Mouse (Mus musculus) MEL (cell line): ENCODE data around the gene Gpnmb. TPM values are rescaled to one million over a fixed set of nuclear protein-coding genes. Genes with fewer than 3 reads are reported as not detected.

ENCODE experiments used
- DNase-seq: peaks from one replicate; pipeline ENCODE4 v3.0.0; 2011; ENCODE audit warnings: low read depth, low spot score
- H3K27ac ChIP-seq: 2 replicates; pipeline ENCODE4 v1.5.1; 2012; ENCODE audit warnings: low read depth, mild to moderate bottlenecking, control low read depth, low read length, moderate library complexity; ENCODE audit not compliant: control insufficient read depth
- H3K27me3 ChIP-seq, 2 experiments: fragments of 150-350 bp in 1 of 2; sonication (generic) in 1 of 2; 2 replicates each; pipeline ENCODE4 v1.6.1; 2012; ENCODE audit warnings: low read length in 2 of 2, mild to moderate bottlenecking in 2 of 2, improper control_type of control experiment in 1 of 2, moderate library complexity in 1 of 2; ENCODE audit not compliant: insufficient read depth in 2 of 2, control insufficient read depth in 1 of 2
- H3K36me3 ChIP-seq, 2 experiments: 2 replicates each; pipeline ENCODE4 v1.6.1; 2012 to 2014; ENCODE audit warnings: low read length in 2 of 2, improper control_type of control experiment in 1 of 2, inconsistent platforms in 1 of 2, mild to moderate bottlenecking in 1 of 2; ENCODE audit not compliant: insufficient read depth in 2 of 2, control insufficient read depth in 1 of 2
- H3K4me1 ChIP-seq, 2 experiments: fragments of 150-350 bp in 1 of 2; sonication (generic) in 1 of 2; 2 replicates each; pipeline ENCODE4 v1.6.1; 2012; ENCODE audit warnings: low read length in 2 of 2, improper control_type of control experiment in 1 of 2, mild to moderate bottlenecking in 1 of 2; ENCODE audit not compliant: insufficient read depth in 2 of 2, control insufficient read depth in 1 of 2
- H3K4me3 ChIP-seq, 2 experiments: fragments of 150-350 bp in 1 of 2; sonication (generic) in 1 of 2; 2 replicates each; pipeline ENCODE4 v1.5.1; 2012; ENCODE audit warnings: low read depth in 2 of 2, low read length in 2 of 2, mild to moderate bottlenecking in 2 of 2, moderate library complexity in 2 of 2, control low read depth in 1 of 2, improper control_type of control experiment in 1 of 2; ENCODE audit not compliant: control insufficient read depth in 1 of 2, insufficient read depth in 1 of 2
- H3K79me2 ChIP-seq: 2 replicates; pipeline ENCODE4 v1.6.1; 2012; ENCODE audit warnings: mild to moderate bottlenecking, low read length, moderate library complexity; ENCODE audit not compliant: control insufficient read depth, poor library complexity, insufficient read depth
- H3K9ac ChIP-seq: 2 replicates; pipeline ENCODE4 v1.6.1; 2012; ENCODE audit warnings: low read depth, mild to moderate bottlenecking, control low read depth, low read length, moderate library complexity; ENCODE audit not compliant: control insufficient read depth, poor library complexity, severe bottlenecking
- H3K9me3 ChIP-seq: fragments of 150-350 bp; sonication (generic); replicated peaks from 2 replicates; pipeline ENCODE4 v1.6.1; 2012; ENCODE audit warnings: mild to moderate bottlenecking, low read length, improper control_type of control experiment, moderate library complexity; ENCODE audit not compliant: insufficient read depth
- CHD2 ChIP-seq: IDR thresholded peaks from 2 replicates; pipeline ENCODE4 v1.6.1; 2011; ENCODE audit warnings: low read length, improper control_type of control experiment
- E2F4 ChIP-seq: IDR thresholded peaks from 2 replicates; pipeline ENCODE4 v1.6.1; 2011; ENCODE audit warnings: low read depth, low read length, improper control_type of control experiment, borderline replicate concordance
- ELF1 ChIP-seq: IDR thresholded peaks from 2 replicates; pipeline ENCODE4 v1.6.1; 2014; ENCODE audit warnings: low read depth, mild to moderate bottlenecking, inconsistent platforms, low read length, improper control_type of control experiment, moderate library complexity
- ETS1 ChIP-seq: IDR thresholded peaks from 2 replicates; pipeline ENCODE4 v1.6.1; 2012; ENCODE audit warnings: low read depth, mild to moderate bottlenecking, inconsistent platforms, low read length, improper control_type of control experiment, moderate library complexity
- GABPA ChIP-seq: IDR thresholded peaks from 2 replicates; pipeline ENCODE4 v1.6.1; 2012; ENCODE audit warnings: low read depth, mild to moderate bottlenecking, inconsistent platforms, low read length, improper control_type of control experiment, moderate library complexity
- GATA1 ChIP-seq: IDR thresholded peaks from 2 replicates; pipeline ENCODE4 v1.6.1; 2011; ENCODE audit warnings: low read depth, low read length, improper control_type of control experiment
- JUND ChIP-seq: IDR thresholded peaks from 2 replicates; pipeline ENCODE4 v1.6.1; 2011; ENCODE audit warnings: low read depth, mild to moderate bottlenecking, improper control_type of control experiment, low read length
- KAT2A ChIP-seq: conservative IDR thresholded peaks from 2 replicates; pipeline ENCODE4 v1.6.1; 2012; ENCODE audit warnings: low read depth, low read length, improper control_type of control experiment, inconsistent platforms
- MAFK ChIP-seq: IDR thresholded peaks from 2 replicates; pipeline ENCODE4 v1.6.1; 2011; ENCODE audit warnings: low read depth, mild to moderate bottlenecking, low read length, improper control_type of control experiment, borderline replicate concordance
- MAZ ChIP-seq: IDR thresholded peaks from 2 replicates; pipeline ENCODE4 v1.6.1; 2012; ENCODE audit warnings: low read depth, mild to moderate bottlenecking, inconsistent platforms, low read length, improper control_type of control experiment
- MEF2A ChIP-seq: IDR thresholded peaks from 2 replicates; pipeline ENCODE4 v1.6.1; 2014; ENCODE audit warnings: low read depth, mild to moderate bottlenecking, inconsistent platforms, low read length, improper control_type of control experiment; ENCODE audit not compliant: poor library complexity, insufficient replicate concordance, severe bottlenecking; ENCODE audit errors: extremely low read depth
- MYC ChIP-seq: IDR thresholded peaks from 2 replicates; pipeline ENCODE4 v1.6.1; 2011; ENCODE audit warnings: low read depth, mild to moderate bottlenecking, low read length, improper control_type of control experiment, moderate library complexity
- NRF1 ChIP-seq: IDR thresholded peaks from 2 replicates; pipeline ENCODE4 v1.6.1; 2014; ENCODE audit warnings: low read depth, mild to moderate bottlenecking, inconsistent platforms, low read length, improper control_type of control experiment, moderate library complexity; ENCODE audit not compliant: poor library complexity, insufficient read depth, severe bottlenecking
- POLR2A ChIP-seq, 2 experiments: IDR thresholded peaks; 2 replicates each; pipeline ENCODE4 v1.6.1; 2011 to 2012; ENCODE audit warnings: low read length in 2 of 2, mild to moderate bottlenecking in 2 of 2, control low read depth in 1 of 2, improper control_type of control experiment in 1 of 2, low read depth in 1 of 2, moderate library complexity in 1 of 2; ENCODE audit not compliant: control insufficient read depth in 1 of 2, insufficient read depth in 1 of 2, poor library complexity in 1 of 2
- SIN3A ChIP-seq: IDR thresholded peaks from 2 replicates; pipeline ENCODE4 v1.6.1; 2012; ENCODE audit warnings: low read length, improper control_type of control experiment, inconsistent platforms
- TAL1 ChIP-seq: IDR thresholded peaks from 2 replicates; pipeline ENCODE4 v1.6.1; 2012; ENCODE audit warnings: mild to moderate bottlenecking, inconsistent platforms, low read length, moderate library complexity, mixed read lengths
- USF2 ChIP-seq, 2 experiments: IDR thresholded peaks; 2 replicates each; pipeline ENCODE4 v1.6.1; 2011 to 2012; ENCODE audit warnings: improper control_type of control experiment in 2 of 2, low read length in 2 of 2, borderline replicate concordance in 1 of 2, inconsistent platforms in 1 of 2, low read depth in 1 of 2, mild to moderate bottlenecking in 1 of 2; ENCODE audit not compliant: insufficient read depth in 1 of 2
- ZC3H11A ChIP-seq: IDR thresholded peaks from 2 replicates; pipeline ENCODE4 v1.6.1; 2012; ENCODE audit warnings: low read depth, mild to moderate bottlenecking, inconsistent platforms, low read length, improper control_type of control experiment
- ZKSCAN1 ChIP-seq: IDR thresholded peaks from 2 replicates; pipeline ENCODE4 v1.6.1; 2012; ENCODE audit warnings: low read depth, mild to moderate bottlenecking, inconsistent platforms, low read length, improper control_type of control experiment, moderate library complexity
- polyA plus RNA-seq, 2 experiments: library from polyadenylated mRNA; stranded (reverse) in 1 of 2; unstranded in 1 of 2; fragments of >175 nt in 1 of 2; fragments of >200 nt in 1 of 2; gene quantifications; 2 replicates each; pipeline versions ENCODE4 v1.2.1 to v1.2.4; 2012; ENCODE audit warnings: low replicate concordance in 2 of 2, low read depth in 1 of 2; ENCODE audit not compliant: insufficient read length in 2 of 2, insufficient read depth in 1 of 2, missing spikeins in 1 of 2
- total RNA-seq: library from RNA; depleted of rRNA; stranded (reverse); fragments of 300-350 nt; gene quantifications from 2 replicates; pipeline ENCODE4 v1.2.3, GENCODE M21; 2012

The Gpnmb gene
- total and polyA plus RNA-seq, 3 experiments: not detected

DNA sequence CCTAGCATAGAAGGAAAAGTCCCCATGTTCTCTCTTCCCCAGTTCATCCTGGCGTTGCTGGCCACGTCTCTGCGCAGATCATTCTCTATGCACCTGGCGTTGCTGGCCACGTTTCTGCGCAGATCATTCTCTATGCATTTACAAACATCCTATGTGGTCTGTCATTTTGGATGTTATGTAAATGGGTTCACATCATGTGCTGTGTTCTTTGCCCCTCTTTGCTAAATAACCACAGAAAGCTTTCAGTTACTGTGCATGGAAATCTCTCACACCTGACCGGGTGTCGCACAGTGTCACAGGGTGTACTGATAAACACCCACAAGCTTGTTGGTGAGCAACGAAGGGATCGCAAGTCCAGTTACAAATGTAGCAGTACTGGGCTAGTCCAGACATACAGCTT is 12.0 kb downstream of the Gpnmb start (continued):
- TF ChIP-seq E2F4: no peak
- TF ChIP-seq, all 39 proteins: peak for 0

DNA sequence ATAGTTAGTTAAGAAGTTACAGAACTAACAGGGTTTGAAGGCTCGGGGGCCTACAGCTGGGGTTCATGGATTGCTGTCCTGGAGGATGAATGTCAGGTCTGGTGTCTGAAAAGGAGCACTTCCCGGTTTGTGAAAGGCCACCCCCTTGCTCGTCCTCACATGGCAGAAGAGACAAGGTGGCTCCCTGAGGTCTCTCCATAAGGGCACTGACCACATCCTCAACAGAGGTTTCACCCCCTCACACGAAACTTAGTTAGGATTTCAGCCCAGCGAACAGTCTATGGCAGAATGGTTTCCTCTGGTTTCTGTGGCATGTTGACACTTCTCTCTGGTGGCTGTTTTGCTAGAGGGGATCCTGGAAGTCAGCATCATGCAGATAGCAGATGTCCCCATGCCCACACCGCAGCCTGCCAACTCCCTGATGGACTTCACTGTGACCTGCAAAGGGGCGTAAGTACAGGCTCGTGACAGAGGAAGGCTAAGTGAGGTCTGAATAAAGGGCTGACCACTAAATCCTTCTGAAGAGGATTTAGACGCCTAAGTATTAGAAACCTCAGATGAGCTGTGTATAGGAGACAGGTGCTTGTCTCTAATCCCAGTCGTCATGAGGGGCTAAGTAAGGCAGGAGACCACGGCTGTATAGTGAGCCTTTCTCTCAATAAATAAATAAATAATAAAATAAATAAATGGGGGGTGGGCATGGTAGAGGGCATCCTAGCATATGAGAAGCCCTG is 14.5 kb downstream of the Gpnmb start:
- Histone ChIP-seq H3K9me3 (no peaks in the 10 kb centered on the region), H3K36me3 (no peaks in the 10 kb centered on the region), H3K27ac (no peak overlapping the region), H3K27me3 (no peaks in the 10 kb centered on the region; a peak in 3 of 4 replicates), H3K79me2 (no peaks in the 10 kb centered on the region), H3K4me1 (no peaks in the 10 kb centered on the region), H3K4me3 (no peak overlapping the region), H3K9ac (no peak overlapping the region)
- TF ChIP-seq KAT2A (no peak), TAL1 (no peak), MAFK (no peak), POLR2A (IDR thresholded peaks at IDR 0.05; ENCODE audit: control insufficient read depth in 1 of 2, insufficient read depth in 1 of 2, low read depth in 1 of 2, low read length in 2 of 2, poor library complexity in 1 of 2) (no peak), USF2 (IDR thresholded peaks at IDR 0.05; ENCODE audit: borderline replicate concordance in 1 of 2, insufficient read depth in 1 of 2, low read depth in 1 of 2, low read length in 2 of 2) (no peak)
- DNase-seq: no peak

DNA sequence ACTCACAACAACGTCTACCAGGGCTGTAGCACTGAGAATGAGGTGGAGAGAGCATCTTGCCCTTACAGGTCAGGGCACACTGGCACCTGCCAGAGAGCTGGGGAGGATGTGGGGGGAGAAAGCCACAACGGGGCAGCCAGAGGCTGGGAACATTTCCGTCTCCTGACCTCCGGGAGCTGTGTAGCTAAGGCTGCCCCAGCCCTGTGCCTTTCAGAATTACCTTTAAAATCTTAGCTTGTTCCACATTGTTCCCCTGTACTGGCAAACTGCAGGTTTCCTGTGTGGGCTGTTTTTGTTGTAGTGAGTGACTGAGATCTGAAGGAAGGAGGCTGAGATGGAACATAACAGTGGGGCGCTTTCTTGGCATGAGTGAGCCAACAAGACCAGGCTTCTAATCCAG is 15.8 kb downstream of the Gpnmb start:
- no peak for DNase-seq

More for the DNA sequence above, 15.8 kb downstream of the Gpnmb start:
- H3K27me3 ChIP-seq: no peaks in the 10 kb centered on the region; a peak in 3 of 4 replicates
- no peaks in the 10 kb centered on the region for H3K9me3 ChIP-seq
- no peak overlapping the region for H3K4me3 ChIP-seq
- TF ChIP-seq MAZ (no peak), ZKSCAN1 (no peak), ETS1 (no peak), ZC3H11A (no peak), USF2 (IDR thresholded peaks at IDR 0.05; ENCODE audit: borderline replicate concordance in 1 of 2, insufficient read depth in 1 of 2, low read depth in 1 of 2, low read length in 2 of 2) (no peak), CHD2 (no peak), E2F4 (no peak), GABPA (no peak), MAFK (no peak), NRF1 (no peak), JUND (no peak), MEF2A (no peak), POLR2A (IDR thresholded peaks at IDR 0.05; ENCODE audit: control insufficient read depth in 1 of 2, insufficient read depth in 1 of 2, low read depth in 1 of 2, low read length in 2 of 2, poor library complexity in 1 of 2) (no peak), GATA1 (no peak), ELF1 (no peak), MYC (no peak), KAT2A (no peak), SIN3A (no peak)
- no peak overlapping the region for H3K9ac ChIP-seq
- H3K79me2 ChIP-seq: no peaks in the 10 kb centered on the region
- no peaks in the 10 kb centered on the region for H3K36me3 ChIP-seq
- no peaks in the 10 kb centered on the region for H3K4me1 ChIP-seq
- H3K27ac ChIP-seq: no peak overlapping the region
